Mouse (Mus musculus) embryonic fibroblast, embryonic 13.5 days (primary cell): Measurements from ENCODE around the gene Chst11.

Experiments used
- CTCF ChIP-seq: IDR thresholded peaks from 2 replicates; pipeline ENCODE4 v1.5.1; 2011; ENCODE audit warnings: mild to moderate bottlenecking, control low read depth, low read length, moderate library complexity, borderline replicate concordance; ENCODE audit not compliant: insufficient read depth
- POLR2A ChIP-seq: IDR thresholded peaks from 2 replicates; pipeline ENCODE4 v1.6.1; 2011; ENCODE audit warnings: low read depth, mild to moderate bottlenecking, control low read depth, low read length, moderate library complexity

DNA sequence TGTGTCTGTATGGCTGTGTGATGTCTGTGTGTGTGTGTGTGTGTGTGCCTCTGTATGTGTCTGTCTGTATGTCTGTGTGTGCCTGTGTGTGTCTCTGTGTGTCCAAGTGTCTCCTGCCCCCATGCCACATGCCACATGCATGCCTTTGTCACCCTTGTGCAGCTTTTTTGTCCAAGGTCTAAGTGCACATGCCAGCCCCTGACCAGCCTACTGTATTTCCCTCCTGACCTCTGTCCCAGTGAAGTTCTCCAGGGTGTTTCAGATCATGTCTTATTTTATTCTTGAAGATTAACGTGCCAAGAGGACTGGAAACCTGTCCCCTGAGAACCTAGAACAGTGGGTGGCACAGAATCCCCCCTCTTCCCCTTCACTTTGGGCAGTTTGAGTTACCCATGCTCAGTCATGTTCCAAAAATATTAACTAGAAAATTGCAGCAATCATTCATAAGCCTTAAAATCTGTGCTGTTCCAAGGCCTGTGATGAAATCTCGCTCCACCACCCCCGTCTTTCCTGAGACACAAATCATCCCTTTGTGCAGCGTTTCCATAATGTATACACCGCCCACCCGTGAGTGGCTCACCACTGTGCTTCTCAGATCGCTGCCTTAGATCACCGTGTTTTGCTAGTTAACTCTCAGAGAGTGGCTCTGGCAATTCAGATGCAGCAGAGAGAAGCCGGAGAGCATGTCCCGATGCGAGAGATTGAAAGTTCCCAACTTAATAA lies 180.4 kb downstream of the Chst11 start:
- no peak for TF ChIP-seq CTCF
- no peak for TF ChIP-seq POLR2A
